Mouse (Mus musculus) MEL (cell line): ENCODE results near the gene Cacna1c. TPM values are rescaled to one million over a fixed set of nuclear protein-coding genes. Genes with fewer than 3 reads are reported as not detected.

Experiments
- DNase-seq: peaks from one replicate; pipeline ENCODE4 v3.0.0; 2011; ENCODE audit warnings: low read depth, low spot score
- H3K27ac ChIP-seq: 2 replicates; pipeline ENCODE4 v1.5.1; 2012; ENCODE audit warnings: low read depth, mild to moderate bottlenecking, control low read depth, low read length, moderate library complexity; ENCODE audit not compliant: control insufficient read depth
- H3K27me3 ChIP-seq, 2 experiments: fragments of 150-350 bp in 1 of 2; sonication (generic) in 1 of 2; 2 replicates each; pipeline ENCODE4 v1.6.1; 2012; ENCODE audit warnings: low read length in 2 of 2, mild to moderate bottlenecking in 2 of 2, improper control_type of control experiment in 1 of 2, moderate library complexity in 1 of 2; ENCODE audit not compliant: insufficient read depth in 2 of 2, control insufficient read depth in 1 of 2
- H3K36me3 ChIP-seq, 2 experiments: 2 replicates each; pipeline ENCODE4 v1.6.1; 2012 to 2014; ENCODE audit warnings: low read length in 2 of 2, improper control_type of control experiment in 1 of 2, inconsistent platforms in 1 of 2, mild to moderate bottlenecking in 1 of 2; ENCODE audit not compliant: insufficient read depth in 2 of 2, control insufficient read depth in 1 of 2
- H3K4me1 ChIP-seq, 2 experiments: fragments of 150-350 bp in 1 of 2; sonication (generic) in 1 of 2; 2 replicates each; pipeline ENCODE4 v1.6.1; 2012; ENCODE audit warnings: low read length in 2 of 2, improper control_type of control experiment in 1 of 2, mild to moderate bottlenecking in 1 of 2; ENCODE audit not compliant: insufficient read depth in 2 of 2, control insufficient read depth in 1 of 2
- H3K4me3 ChIP-seq, 2 experiments: fragments of 150-350 bp in 1 of 2; sonication (generic) in 1 of 2; 2 replicates each; pipeline ENCODE4 v1.5.1; 2012; ENCODE audit warnings: low read depth in 2 of 2, low read length in 2 of 2, mild to moderate bottlenecking in 2 of 2, moderate library complexity in 2 of 2, control low read depth in 1 of 2, improper control_type of control experiment in 1 of 2; ENCODE audit not compliant: control insufficient read depth in 1 of 2, insufficient read depth in 1 of 2
- H3K79me2 ChIP-seq: 2 replicates; pipeline ENCODE4 v1.6.1; 2012; ENCODE audit warnings: mild to moderate bottlenecking, low read length, moderate library complexity; ENCODE audit not compliant: control insufficient read depth, poor library complexity, insufficient read depth
- H3K9ac ChIP-seq: 2 replicates; pipeline ENCODE4 v1.6.1; 2012; ENCODE audit warnings: low read depth, mild to moderate bottlenecking, control low read depth, low read length, moderate library complexity; ENCODE audit not compliant: control insufficient read depth, poor library complexity, severe bottlenecking
- H3K9me3 ChIP-seq: fragments of 150-350 bp; sonication (generic); replicated peaks from 2 replicates; pipeline ENCODE4 v1.6.1; 2012; ENCODE audit warnings: mild to moderate bottlenecking, low read length, improper control_type of control experiment, moderate library complexity; ENCODE audit not compliant: insufficient read depth
- CHD1 ChIP-seq: IDR thresholded peaks from 2 replicates; pipeline ENCODE4 v1.6.1; 2012; ENCODE audit warnings: low read depth, mild to moderate bottlenecking, inconsistent platforms, low read length, improper control_type of control experiment
- CHD2 ChIP-seq: IDR thresholded peaks from 2 replicates; pipeline ENCODE4 v1.6.1; 2011; ENCODE audit warnings: low read length, improper control_type of control experiment
- EP300 ChIP-seq, 2 experiments: IDR thresholded peaks; 2 replicates each; pipeline ENCODE4 v1.6.1; 2011; ENCODE audit warnings: improper control_type of control experiment in 2 of 2, low read length in 2 of 2, low read depth in 1 of 2, mild to moderate bottlenecking in 1 of 2
- JUND ChIP-seq: IDR thresholded peaks from 2 replicates; pipeline ENCODE4 v1.6.1; 2011; ENCODE audit warnings: low read depth, mild to moderate bottlenecking, improper control_type of control experiment, low read length
- MAFK ChIP-seq: IDR thresholded peaks from 2 replicates; pipeline ENCODE4 v1.6.1; 2011; ENCODE audit warnings: low read depth, mild to moderate bottlenecking, low read length, improper control_type of control experiment, borderline replicate concordance
- MAX ChIP-seq: IDR thresholded peaks from 2 replicates; pipeline ENCODE4 v1.6.1; 2011; ENCODE audit warnings: low read length, improper control_type of control experiment
- MXI1 ChIP-seq: IDR thresholded peaks from 2 replicates; pipeline ENCODE4 v1.6.1; 2011; ENCODE audit warnings: mild to moderate bottlenecking, low read depth, low read length, improper control_type of control experiment
- MYB ChIP-seq: IDR thresholded peaks from 2 replicates; pipeline ENCODE4 v1.6.1; 2011; ENCODE audit warnings: mild to moderate bottlenecking, low read depth, low read length, improper control_type of control experiment
- MYC ChIP-seq: IDR thresholded peaks from 2 replicates; pipeline ENCODE4 v1.6.1; 2011; ENCODE audit warnings: low read depth, mild to moderate bottlenecking, low read length, improper control_type of control experiment, moderate library complexity
- NRF1 ChIP-seq: IDR thresholded peaks from 2 replicates; pipeline ENCODE4 v1.6.1; 2014; ENCODE audit warnings: low read depth, mild to moderate bottlenecking, inconsistent platforms, low read length, improper control_type of control experiment, moderate library complexity; ENCODE audit not compliant: poor library complexity, insufficient read depth, severe bottlenecking
- POLR2AphosphoS2 ChIP-seq: IDR thresholded peaks from 2 replicates; pipeline ENCODE4 v1.6.1; 2011; ENCODE audit warnings: low read length, improper control_type of control experiment
- RCOR1 ChIP-seq: IDR thresholded peaks from 2 replicates; pipeline ENCODE4 v1.6.1; 2012; ENCODE audit warnings: low read depth, mild to moderate bottlenecking, inconsistent platforms, low read length, improper control_type of control experiment
- SIN3A ChIP-seq: IDR thresholded peaks from 2 replicates; pipeline ENCODE4 v1.6.1; 2012; ENCODE audit warnings: low read length, improper control_type of control experiment, inconsistent platforms
- UBTF ChIP-seq: IDR thresholded peaks from 2 replicates; pipeline ENCODE4 v1.6.1; 2012; ENCODE audit warnings: low read depth, mild to moderate bottlenecking, inconsistent platforms, low read length, improper control_type of control experiment, moderate library complexity, borderline replicate concordance; ENCODE audit not compliant: insufficient read depth
- USF1 ChIP-seq: IDR thresholded peaks from 2 replicates; pipeline ENCODE4 v1.6.1; 2014; ENCODE audit warnings: low read depth, mild to moderate bottlenecking, inconsistent platforms, low read length, improper control_type of control experiment, moderate library complexity
- ZKSCAN1 ChIP-seq: IDR thresholded peaks from 2 replicates; pipeline ENCODE4 v1.6.1; 2012; ENCODE audit warnings: low read depth, mild to moderate bottlenecking, inconsistent platforms, low read length, improper control_type of control experiment, moderate library complexity
- ZNF384 ChIP-seq: IDR thresholded peaks from 2 replicates; pipeline ENCODE4 v1.6.1; 2012; ENCODE audit warnings: low read depth, mild to moderate bottlenecking, inconsistent platforms, low read length, improper control_type of control experiment
- polyA plus RNA-seq, 2 experiments: library from polyadenylated mRNA; stranded (reverse) in 1 of 2; unstranded in 1 of 2; fragments of >175 nt in 1 of 2; fragments of >200 nt in 1 of 2; gene quantifications; 2 replicates each; pipeline versions ENCODE4 v1.2.1 to v1.2.4; 2012; ENCODE audit warnings: low replicate concordance in 2 of 2, low read depth in 1 of 2; ENCODE audit not compliant: insufficient read length in 2 of 2, insufficient read depth in 1 of 2, missing spikeins in 1 of 2
- total RNA-seq: library from RNA; depleted of rRNA; stranded (reverse); fragments of 300-350 nt; gene quantifications from 2 replicates; pipeline ENCODE4 v1.2.3, GENCODE M21; 2012

Cacna1c gene
- total and polyA plus RNA-seq, 3 experiments, result 3.4 to 4.4 TPM; not detected in 1

DNA sequence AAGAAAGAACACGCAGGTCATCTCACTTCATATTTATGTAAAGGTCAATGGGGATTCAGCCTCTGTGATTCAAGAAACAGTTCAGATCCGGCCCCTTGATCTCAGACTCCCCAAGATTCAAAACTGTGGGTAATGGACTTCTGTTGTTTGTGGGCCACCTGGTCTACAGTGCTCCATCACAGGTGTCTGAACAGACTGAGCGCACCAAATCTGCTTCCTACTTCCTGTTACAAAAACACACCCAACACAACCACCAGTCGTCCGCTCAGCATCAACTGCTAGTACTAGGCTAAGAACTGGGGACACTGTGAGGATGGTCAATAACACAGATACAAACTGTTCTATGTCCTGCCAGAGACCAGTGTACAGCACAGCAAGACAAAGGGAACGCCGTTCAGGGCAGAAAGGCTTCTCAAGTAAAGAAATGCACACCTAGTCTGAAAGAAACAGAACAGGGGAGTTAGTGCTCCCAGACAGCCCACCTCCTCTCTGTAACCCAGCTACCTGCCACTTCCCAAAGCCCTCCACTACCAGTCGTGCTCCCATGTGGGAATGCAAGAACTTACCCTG, 212.7 kb downstream of the Cacna1c start:
- TF ChIP-seq MAX (no peak), MXI1 (no peak)
- no peaks in the 10 kb centered on the region for H3K4me1 ChIP-seq
- no peaks in the 10 kb centered on the region for H3K9me3 ChIP-seq
- H3K36me3 ChIP-seq, result no peaks in the 10 kb centered on the region
- H3K9ac ChIP-seq, result no peak overlapping the region
- no peaks in the 10 kb centered on the region for H3K79me2 ChIP-seq
- no peak overlapping the region for H3K27ac ChIP-seq
- no peak overlapping the region for H3K4me3 ChIP-seq
- no peak for DNase-seq
- peaks cover 7 to 15% of the 10 kb centered on the region in 2 experiments for H3K27me3 ChIP-seq

- Histone ChIP-seq H3K9me3 (no peaks in the 10 kb centered on the region), H3K79me2 (no peaks in the 10 kb centered on the region), H3K4me1 (no peaks in the 10 kb centered on the region), H3K27me3 (peaks cover 5 to 15% of the 10 kb centered on the region in 2 experiments), H3K36me3 (no peaks in the 10 kb centered on the region), H3K27ac (no peak overlapping the region), H3K9ac (no peak overlapping the region), H3K4me3 (no peak overlapping the region)
- DNase-seq, result no peak
- TF ChIP-seq POLR2AphosphoS2 (no peak), CHD1 (no peak), MYC (no peak), MAFK (no peak), MYB (no peak), ZKSCAN1 (no peak), JUND (no peak), UBTF (no peak), ZNF384 (no peak), SIN3A (no peak), EP300 (IDR thresholded peaks at IDR 0.05; ENCODE audit: low read depth in 1 of 2, low read length in 2 of 2) (no peak), MXI1 (no peak), CHD2 (no peak), RCOR1 (no peak), USF1 (no peak), NRF1 (no peak)
- TF ChIP-seq, all 39 proteins: peak for 0
Observed at GRCm38 (mm10) chr6:118980265-118980664, 216.0 kb downstream of the Cacna1c start.
